Mouse (Mus musculus) MEL-GATA-1-ER (cell line): Measurements from ENCODE around the gene Hes2.

ENCODE experiments used
- DNase-seq: peaks from one replicate; pipeline ENCODE4 v3.0.0-alpha.2; 2012; ENCODE audit warnings: low read depth; ENCODE audit errors: extremely low read depth

Hes2 gene

GRCm38 (mm10) chr4:152158585-152159284 lies at the start of gene Hes2:
Gene Hes2 (plus strand): TSS chr4:152158867.
- DNase-seq, result no peak

GRCm38 (mm10) chr4:152109509-152109908 lies 49.2 kb upstream of the Hes2 start:
- DNase-seq, result peak; percentile 35

- DNase-seq, result peak; percentile 64
Measured at GRCm38 (mm10) chr4:152110689-152111088, 48.0 kb upstream of the Hes2 start.

- DNase-seq, result no peak
Measured at GRCm38 (mm10) chr4:152112329-152112728, 46.3 kb upstream of the Hes2 start.

GRCm38 (mm10) chr4:152114080-152114479 lies 44.6 kb upstream of the Hes2 start:
- no peak for DNase-seq

GRCm38 (mm10) chr4:152115921-152116612 lies 42.6 kb upstream of the Hes2 start, which contains the start of gene Tnfrsf25:
Gene Tnfrsf25 (plus strand): TSS chr4:152115934.
- no peak for DNase-seq

- no peak for DNase-seq
Measured at GRCm38 (mm10) chr4:152117538-152117937, 41.1 kb upstream of the Hes2 start.

- DNase-seq, result no peak
Measured at GRCm38 (mm10) chr4:152119396-152120292, 39.0 kb upstream of the Hes2 start.

GRCm38 (mm10) chr4:152120311-152121182 lies 38.1 kb upstream of the Hes2 start:
- DNase-seq, result no peak

GRCm38 (mm10) chr4:152121183-152121505 lies 37.5 kb upstream of the Hes2 start:
- DNase-seq, result no peak

GRCm38 (mm10) chr4:152124361-152124961 lies 34.2 kb upstream of the Hes2 start:
- DNase-seq, result no peak

GRCm38 (mm10) chr4:152125161-152126025 lies 33.3 kb upstream of the Hes2 start:
- no peak for DNase-seq

GRCm38 (mm10) chr4:152126026-152126920 lies 32.4 kb upstream of the Hes2 start:
- DNase-seq, result no peak

- DNase-seq, result no peak
Measured at GRCm38 (mm10) chr4:152127884-152128283, 30.8 kb upstream of the Hes2 start.

GRCm38 (mm10) chr4:152128784-152129183 lies 29.9 kb upstream of the Hes2 start:
- no peak for DNase-seq

GRCm38 (mm10) chr4:152129395-152129930 lies 29.2 kb upstream of the Hes2 start:
- no peak for DNase-seq

GRCm38 (mm10) chr4:152130771-152131653 lies 27.7 kb upstream of the Hes2 start:
- DNase-seq, result no peak
